Mouse (Mus musculus) C2C12 (cell line): Measurements from ENCODE around the gene Ppp2r5c.

Experiments
- CEBPB ChIP-seq: IDR thresholded peaks from one replicate; pipeline ENCODE4 v1.6.1; 2011; ENCODE audit warnings: low read depth, mild to moderate bottlenecking, control low read depth, moderate library complexity
- CTCF ChIP-seq: IDR thresholded peaks from one replicate; pipeline ENCODE4 v1.5.1; 2011; ENCODE audit not compliant: control insufficient read depth, insufficient read depth, insufficient read length
- MAX ChIP-seq: IDR thresholded peaks from one replicate; pipeline ENCODE4 v1.6.1; 2011; ENCODE audit warnings: mild to moderate bottlenecking, control low read depth
- MYOG ChIP-seq: IDR thresholded peaks from one replicate; pipeline ENCODE4 v1.6.1; 2011; ENCODE audit not compliant: control insufficient read depth, insufficient read length; ENCODE audit errors: extremely low read depth
- USF1 ChIP-seq: IDR thresholded peaks from one replicate; pipeline ENCODE4 v1.6.1; 2011; ENCODE audit warnings: low read depth, mild to moderate bottlenecking, control low read depth, moderate library complexity

DNA sequence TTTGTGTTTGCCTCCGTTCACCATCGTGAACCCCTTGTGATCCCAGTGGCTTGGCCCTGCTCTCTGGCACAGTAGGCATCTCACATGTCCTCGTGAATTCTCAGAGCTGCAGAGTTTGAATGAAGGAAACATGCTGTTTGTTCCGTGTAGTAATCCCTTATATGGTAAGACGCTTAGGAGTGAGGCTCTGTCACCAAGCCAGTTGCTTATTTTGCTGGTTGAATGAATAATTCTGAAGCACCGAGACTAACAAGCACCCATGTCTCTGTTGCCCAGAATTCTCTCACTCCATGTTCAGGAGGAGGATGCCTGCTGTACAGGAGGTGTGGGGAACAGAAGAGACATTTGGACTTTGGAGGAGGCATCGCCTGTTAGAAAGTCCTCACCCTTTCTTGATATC is 9.1 kb downstream of the Ppp2r5c start:
- no peak for TF ChIP-seq CTCF
- no peak for TF ChIP-seq MAX
- TF ChIP-seq MYOG: no peak
- TF ChIP-seq USF1: no peak
- TF ChIP-seq CEBPB: no peak
